Mouse (Mus musculus) liver, adult 2 months (tissue): ENCODE measurements around the gene Gigyf1.

Experiments
- CTCF ChIP-seq: fragments of 200-500 bp; IDR thresholded peaks from 2 replicates; pipeline ENCODE4 v1.5.1; 2011; ENCODE audit warnings: low read depth, low read length, control low read depth
- POLR2A ChIP-seq: fragments of 200-500 bp; IDR thresholded peaks from 2 replicates; pipeline ENCODE4 v1.6.1; 2011; ENCODE audit warnings: low read length, control low read depth; ENCODE audit not compliant: insufficient read depth; ENCODE audit errors: extremely low read depth

DNA sequence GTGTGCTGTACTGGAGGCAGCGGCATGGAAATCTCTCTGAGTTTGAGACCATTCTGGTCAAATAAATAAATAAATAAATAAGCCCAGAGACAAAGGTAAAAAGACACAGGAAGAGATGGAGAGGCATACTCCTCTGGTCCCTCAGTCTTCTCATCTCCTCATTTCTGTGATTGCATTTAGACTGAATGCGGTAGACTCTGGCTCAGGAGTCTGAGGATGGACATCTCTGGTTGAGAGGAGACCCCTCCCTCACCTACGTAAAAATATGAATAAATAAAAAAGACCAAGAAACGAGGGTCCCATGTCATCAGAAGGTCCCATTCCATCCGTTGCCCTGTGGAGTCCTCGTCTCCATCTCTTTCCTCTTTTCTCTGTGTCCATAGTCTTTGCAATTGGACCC, 34.7 kb downstream of the Gigyf1 start:
- TF ChIP-seq CTCF (no peak), POLR2A (no peak)
